ENCODE assay signal across 8 mouse cellular contexts in the genomic region with DNA sequence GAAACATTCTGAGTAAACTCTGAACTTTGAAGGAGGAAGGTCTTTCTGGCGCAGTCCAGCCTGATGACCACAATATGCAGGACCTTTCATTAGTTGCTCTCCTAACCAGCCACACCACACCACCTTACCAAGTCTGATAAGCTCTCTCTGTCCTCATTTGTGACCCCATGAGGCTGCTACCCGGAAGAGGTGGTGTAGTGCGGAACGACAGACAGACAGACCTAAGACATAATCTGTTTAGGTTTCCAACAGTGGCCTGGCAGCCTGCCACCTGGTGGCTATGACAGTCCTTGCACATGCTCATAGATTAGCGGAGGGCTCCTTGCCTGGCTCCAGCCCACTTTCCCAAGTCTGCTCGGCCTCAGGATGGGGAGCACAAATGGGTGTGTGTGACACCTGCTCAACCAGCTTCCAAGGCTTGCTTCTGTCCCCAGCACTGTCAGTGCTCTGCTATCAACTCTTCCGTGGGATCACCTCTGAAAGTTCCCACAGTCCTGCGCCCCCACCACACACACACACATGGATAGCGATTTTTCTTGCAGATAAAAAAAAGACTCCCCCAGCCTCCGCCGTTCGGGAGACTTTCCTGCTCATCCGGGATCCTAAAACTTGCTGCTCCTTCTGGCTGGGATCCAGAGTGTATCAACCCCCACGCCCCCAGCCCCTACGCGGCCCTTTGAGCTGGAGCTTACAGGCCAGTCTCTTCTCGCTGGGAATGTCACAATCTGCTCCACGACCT. TPM values are rescaled to one million over a fixed set of nuclear protein-coding genes. Genes with fewer than 3 reads are reported as not detected.
A peak's percentile ranks its signal among the peaks of the same experiment; 100 is the strongest.
DNase-seq lines count a peak whose midpoint lies in the region; ATAC-seq and TF ChIP-seq lines count a peak whose summit lies in the region.

No protein-coding gene starts in this region.

- H3K4me1 ChIP-seq in forebrain, postnatal 0 days (ENCODE audit: insufficient read depth) = 0 out of 2 replicates have a peak, but pooled peaks cover 3% of the 10 kb centered on the region
- H3K4me1 ChIP-seq in intestine, embryonic 14.5 days (replicated peaks; ENCODE audit: control insufficient read depth, insufficient read depth, low read length) = peaks cover 32% of the 10 kb centered on the region

- H3K36me3 ChIP-seq in forebrain, postnatal 0 days (ENCODE audit: insufficient read depth) = no peaks in the 10 kb centered on the region
- no peaks in the 10 kb centered on the region for H3K36me3 ChIP-seq in intestine, embryonic 14.5 days (ENCODE audit: control insufficient read depth, insufficient read depth, low read length)

- peak; percentile 36 to 57 for DNase-seq in left cerebral cortex, adult 18-20 months (ENCODE audit: low spot score in 2 of 2)
- no peak for DNase-seq in left cerebral cortex, adult 11 months (ENCODE audit: low spot score)
- DNase-seq in brain, adult 2 months (ENCODE audit: low read depth, low spot score) = peak; percentile 71
- peak; percentile 76 for DNase-seq in forebrain, postnatal 0 days
- peak; percentile 80 for DNase-seq in intestine, embryonic 14.5 days (ENCODE audit: low spot score)
- DNase-seq in liver = peak; percentile 63
- DNase-seq in natural killer cell, adult 2 months (ENCODE audit: low spot score in 2 of 2) = peak; percentile 73 to 81
- DNase-seq in thymus, postnatal 0 days (ENCODE audit: low spot score) = peak; percentile 79

- 0 out of 2 replicates have a peak overlapping the region, but pooled peaks have one; percentile 14 for H3K9ac ChIP-seq in forebrain, postnatal 0 days
- H3K9ac ChIP-seq in intestine, embryonic 14.5 days (ENCODE audit: low read length) = no peak overlapping the region

- peak overlapping the region; percentile 16; the same call in 1 of the 2 replicates for H3K4me3 ChIP-seq in forebrain, postnatal 0 days (ENCODE audit: low read depth, low read length)
- H3K4me3 ChIP-seq in intestine, embryonic 14.5 days (ENCODE audit: low read depth, low read length) = peak overlapping the region; percentile 14; the same call in 1 of the 2 replicates

- H3K27me3 ChIP-seq in forebrain, postnatal 0 days (ENCODE audit: insufficient read depth, low read length) = peaks cover 55% of the 10 kb centered on the region
- peaks cover 53% of the 10 kb centered on the region for H3K27me3 ChIP-seq in intestine, embryonic 14.5 days (replicated peaks; ENCODE audit: control insufficient read depth, insufficient read depth, low read length)

- ATAC-seq in forebrain, postnatal 0 days = peak; percentile 26; the same call in 1 of the 2 replicates
- no peak for ATAC-seq in intestine, embryonic 14.5 days (replicated peaks; ENCODE audit: low FRiP score, low TSS enrichment, low read depth)

- H3K9me3 ChIP-seq in forebrain, postnatal 0 days (ENCODE audit: low read length) = no peaks in the 10 kb centered on the region
- H3K9me3 ChIP-seq in intestine, embryonic 14.5 days (ENCODE audit: control insufficient read depth, low read length) = no peaks in the 10 kb centered on the region

- H3K27ac ChIP-seq in forebrain, postnatal 0 days (ENCODE audit: low read depth, low read length) = no peak overlapping the region
- H3K27ac ChIP-seq in intestine, embryonic 14.5 days (ENCODE audit: low read depth) = no peak overlapping the region

- TF ChIP-seq CTCF in forebrain, postnatal 0 days (IDR thresholded peaks at IDR 0.05; ENCODE audit: low read depth) = peak; percentile 80

- peak overlapping the region; percentile 29; the same call in 1 of the 2 replicates for H3K4me2 ChIP-seq in forebrain, postnatal 0 days (ENCODE audit: low read depth)
- peak overlapping the region; percentile 38 for H3K4me2 ChIP-seq in intestine, embryonic 14.5 days (ENCODE audit: low read length)

- 20% methylated on average over 18 of the region's 18 CpGs for whole genome bisulfite sequencing in forebrain, postnatal 0 days
- WGBS in intestine, embryonic 14.5 days = 20% methylated on average over 18 of the region's 18 CpGs

RNA-seq across cellular contexts. Expression of gene Gpr132, which starts 5.6 kb away (rescaled TPM):
- total RNA-seq in left cerebral cortex, adult 18-20 months (2021) = under 1 TPM in 1 of 2 experiments, not detected in 1; 0.14 TPM
- 0.10 TPM in 1 of 2 replicates, not detected in the other for total RNA-seq in forebrain, postnatal 0 days (2014; rRNA removed)
- not detected in 2 replicates for polyA plus RNA-seq in forebrain, postnatal 0 days (2015; fragmentation: Nextera tagmentation; extraction: Ambion mirVana)
- 0.42 and 0.50 TPM in 2 replicates for polyA plus RNA-seq in intestine, embryonic 14.5 days (2014; fragmentation: Nextera tagmentation; extraction: Ambion mirVana)
- 26.6 and 28.5 TPM in 2 replicates for polyA plus RNA-seq in thymus, postnatal 0 days (2015; fragmentation: Nextera tagmentation; extraction: Ambion mirVana)

RNA-seq across cellular contexts. Expression of gene Cdca4, which starts 44.4 kb away (rescaled TPM):
- total RNA-seq in left cerebral cortex, adult 18-20 months (2021) = 10 to 100 TPM; 10.8 to 12.9 TPM
- total RNA-seq in forebrain, postnatal 0 days (2014; rRNA removed) = 28.8 and 31.3 TPM in 2 replicates
- polyA plus RNA-seq in forebrain, postnatal 0 days (2015; fragmentation: Nextera tagmentation; extraction: Ambion mirVana) = 29.7 and 33.0 TPM in 2 replicates
- 116 and 126 TPM in 2 replicates for polyA plus RNA-seq in intestine, embryonic 14.5 days (2014; fragmentation: Nextera tagmentation; extraction: Ambion mirVana)
- 147 and 151 TPM in 2 replicates for polyA plus RNA-seq in thymus, postnatal 0 days (2015; fragmentation: Nextera tagmentation; extraction: Ambion mirVana)

RNA-seq across cellular contexts. Expression of gene Jag2, which starts 56.0 kb away (rescaled TPM):
- total RNA-seq in left cerebral cortex, adult 18-20 months (2021) = 10 to 100 TPM; 53.4 to 58.9 TPM
- total RNA-seq in forebrain, postnatal 0 days (2014; rRNA removed) = 66.9 and 69.4 TPM in 2 replicates
- 5.5 and 7.9 TPM in 2 replicates for polyA plus RNA-seq in forebrain, postnatal 0 days (2015; fragmentation: Nextera tagmentation; extraction: Ambion mirVana)
- 4.1 and 4.4 TPM in 2 replicates for polyA plus RNA-seq in intestine, embryonic 14.5 days (2014; fragmentation: Nextera tagmentation; extraction: Ambion mirVana)
- 8.3 and 10.2 TPM in 2 replicates for polyA plus RNA-seq in thymus, postnatal 0 days (2015; fragmentation: Nextera tagmentation; extraction: Ambion mirVana)

Comparison
In these comparisons a context has a peak if more than half of its experiments do, and no peak if none do; other contexts are left out.
1. RNA of gene Gpr132, which starts 5.6 kb away (polyA plus RNA-seq): 26.6 to 28.5 TPM in thymus, postnatal 0 days; 0.42 to 0.50 TPM in intestine, embryonic 14.5 days and not detected in forebrain, postnatal 0 days; every median in the first group is over 10 times any median in the second.